Mouse (Mus musculus): ENCODE results near the gene Tsfm.
A peak's percentile ranks its signal among the peaks of the same experiment; 100 is the strongest.

Tsfm gene

GRCm38 (mm10) chr10:126987183-126988118, 43.2 kb downstream of the Tsfm start:
- DNase-seq (ENCODE audit: low spot score in 2 of 2): no peak

DNA sequence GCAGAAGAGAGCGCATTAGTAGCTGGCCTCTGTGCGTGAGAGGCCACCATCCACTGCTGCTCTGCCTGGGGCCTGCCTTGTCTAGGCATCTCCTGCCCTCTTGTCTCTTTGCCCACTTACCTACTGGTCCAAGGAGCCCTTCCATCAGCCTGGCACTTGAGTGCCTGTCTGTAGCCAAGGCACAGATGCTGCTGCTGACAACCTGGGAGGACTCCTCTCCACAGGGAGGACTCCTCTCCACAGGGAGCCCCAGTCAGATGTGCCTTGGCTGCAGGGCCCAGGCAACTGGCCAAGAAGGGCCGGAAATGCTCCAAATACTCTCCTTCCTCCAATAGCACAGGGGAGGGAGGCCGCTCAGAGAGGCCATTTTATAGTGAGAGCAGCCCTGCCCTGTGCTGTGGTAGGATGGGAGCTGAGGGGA, 44.1 kb downstream of the Tsfm start:
- no peak for DNase-seq (ENCODE audit: low spot score in 2 of 2)

DNA sequence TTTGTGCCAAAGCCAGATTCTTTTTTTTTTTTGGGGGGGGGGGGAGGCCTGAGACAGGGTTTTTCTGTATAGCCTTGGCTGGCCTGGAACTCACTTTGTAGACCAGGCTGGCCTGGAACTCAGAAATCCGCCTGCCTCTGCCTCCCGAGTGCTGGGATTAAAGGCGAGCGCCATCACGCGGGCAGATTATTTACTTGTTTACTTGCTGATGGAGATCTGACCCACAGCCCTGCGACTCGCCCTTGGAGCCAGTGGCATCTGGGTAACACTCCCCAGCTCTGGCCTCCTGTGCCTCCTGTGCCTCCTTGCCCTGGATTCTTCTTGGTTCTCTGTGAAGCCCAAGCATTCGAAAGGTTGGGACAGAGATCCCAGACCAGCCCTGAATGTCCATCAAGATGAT, 45.1 kb downstream of the Tsfm start:
- DNase-seq (ENCODE audit: low spot score in 2 of 2): no peak

DNA sequence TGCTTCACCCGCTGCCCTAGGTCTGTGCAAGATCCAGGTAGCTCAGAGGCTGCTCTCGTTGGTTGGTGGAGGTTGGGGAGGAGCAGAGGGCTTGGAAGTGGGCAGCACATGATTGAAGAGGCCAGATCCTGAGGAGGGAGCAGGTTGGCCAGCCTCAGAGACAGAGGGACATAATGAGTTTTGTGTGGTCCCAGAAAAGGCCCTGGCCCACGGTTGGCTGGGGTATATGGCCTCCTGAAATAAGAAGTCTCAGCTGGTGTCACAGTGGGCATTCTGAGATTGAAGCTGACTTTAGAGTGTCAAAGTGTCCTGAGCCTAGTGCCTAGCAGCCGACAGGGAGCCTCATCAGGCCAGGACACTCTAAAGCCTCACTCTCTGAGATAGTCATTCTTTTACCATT, 45.5 kb downstream of the Tsfm start:
- no peak for DNase-seq (ENCODE audit: low spot score in 2 of 2)

- DNase-seq (ENCODE audit: low spot score in 2 of 2): no peak
Observed at GRCm38 (mm10) chr10:126984189-126985004, 46.2 kb downstream of the Tsfm start.

DNA sequence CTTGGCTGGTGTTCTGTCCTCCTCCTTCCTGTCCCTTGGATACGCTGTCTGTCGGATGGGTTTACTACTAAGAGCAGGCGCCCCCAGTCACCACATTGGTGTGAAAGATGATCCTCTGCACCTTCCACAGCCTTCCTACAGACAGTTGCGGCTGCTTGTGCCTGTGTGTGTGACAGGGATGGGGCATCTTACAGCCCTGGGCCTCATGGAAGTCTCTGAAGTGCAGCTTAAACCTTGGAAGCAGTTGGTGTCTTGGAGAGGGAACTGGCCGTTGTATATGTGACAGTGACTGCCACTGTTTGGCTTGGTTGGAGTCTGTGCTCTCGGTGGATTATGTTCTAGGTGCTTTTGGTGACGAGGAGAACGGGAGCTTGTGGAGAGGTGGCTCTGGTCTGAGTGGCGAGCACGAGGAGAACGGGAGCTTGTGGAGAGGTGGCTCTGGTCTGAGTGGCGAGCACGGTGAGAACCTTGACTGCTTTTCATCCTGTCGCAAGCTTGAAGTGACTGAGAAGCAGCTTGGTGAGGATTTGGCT, 47.4 kb downstream of the Tsfm start:
- DNase-seq (ENCODE audit: low spot score in 2 of 2): no peak

- no peak for DNase-seq (ENCODE audit: low spot score in 2 of 2)
Observed at GRCm38 (mm10) chr10:126981746-126982145, 48.9 kb downstream of the Tsfm start.

GRCm38 (mm10) chr10:126980933-126981530, 49.6 kb downstream of the Tsfm start:
- DNase-seq (ENCODE audit: low spot score in 2 of 2): no peak

DNA sequence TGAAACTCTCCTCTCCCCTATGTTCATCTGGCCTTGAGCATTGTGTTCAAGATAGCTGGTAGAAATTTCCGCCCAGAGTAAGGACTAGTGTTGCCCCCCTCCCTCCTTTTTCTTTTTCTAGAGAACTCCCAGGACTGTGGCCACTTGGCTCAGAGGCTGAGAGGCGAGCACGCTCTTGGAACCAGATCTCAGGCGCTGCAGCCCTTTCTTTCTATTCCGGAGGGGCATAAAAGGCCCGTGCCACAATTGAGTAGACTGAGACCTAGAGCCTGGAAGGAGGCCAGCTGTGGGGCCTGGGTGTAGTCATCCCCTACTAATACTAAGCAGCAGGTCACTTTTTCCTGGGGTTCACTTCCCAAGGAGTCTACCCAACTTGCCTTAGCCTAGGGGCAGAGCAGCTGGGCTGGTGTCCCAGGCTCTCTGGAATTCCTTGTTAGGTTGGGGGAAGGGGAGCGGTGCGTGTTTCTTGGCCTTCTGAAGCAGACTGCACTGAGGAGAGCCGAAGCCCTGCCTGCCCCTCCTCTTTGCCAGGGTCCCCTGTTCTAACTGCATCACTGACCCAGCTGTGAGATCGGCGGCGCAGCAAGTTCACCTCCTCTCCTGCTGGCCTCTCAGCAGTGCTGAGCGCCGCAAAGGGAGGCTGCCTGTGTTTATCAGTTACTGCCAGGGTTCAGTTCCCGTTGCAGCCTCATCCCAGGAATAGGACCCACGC, 50.3 kb downstream of the Tsfm start:
- DNase-seq (ENCODE audit: low spot score in 2 of 2): no peak

DNA sequence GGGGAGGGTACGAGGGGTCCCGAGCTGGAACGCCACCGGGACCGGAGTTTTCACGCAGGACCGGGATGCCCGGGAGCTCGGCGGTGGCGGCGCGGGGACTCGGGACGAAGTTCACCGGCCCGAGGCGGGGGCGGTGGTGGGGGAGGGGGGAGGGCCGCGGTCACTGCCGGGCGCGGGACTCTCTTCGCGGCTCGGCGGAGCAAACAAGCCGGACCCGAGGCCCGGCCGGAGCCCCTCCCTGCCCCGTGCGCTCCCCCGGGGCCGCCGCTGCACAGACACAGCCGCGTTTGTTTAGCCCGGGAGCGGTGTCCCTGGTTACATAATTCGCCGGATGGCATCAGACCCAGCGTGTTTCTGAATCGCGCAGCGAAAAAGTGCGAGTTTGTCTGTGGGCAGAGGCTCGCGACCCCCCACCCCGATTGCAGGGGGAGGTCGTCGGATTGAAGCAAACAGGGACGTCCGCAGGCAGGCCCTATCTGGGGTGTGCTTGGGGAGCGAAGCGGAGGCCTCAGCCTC, 50.9 kb downstream of the Tsfm start:
- peak in 1 of 2 experiments; percentile 21 for DNase-seq (ENCODE audit: low spot score in 2 of 2)

GRCm38 (mm10) chr10:126979121-126979635, 51.5 kb downstream of the Tsfm start:
- DNase-seq (ENCODE audit: low spot score in 2 of 2): peak; percentile 43 to 49

DNA sequence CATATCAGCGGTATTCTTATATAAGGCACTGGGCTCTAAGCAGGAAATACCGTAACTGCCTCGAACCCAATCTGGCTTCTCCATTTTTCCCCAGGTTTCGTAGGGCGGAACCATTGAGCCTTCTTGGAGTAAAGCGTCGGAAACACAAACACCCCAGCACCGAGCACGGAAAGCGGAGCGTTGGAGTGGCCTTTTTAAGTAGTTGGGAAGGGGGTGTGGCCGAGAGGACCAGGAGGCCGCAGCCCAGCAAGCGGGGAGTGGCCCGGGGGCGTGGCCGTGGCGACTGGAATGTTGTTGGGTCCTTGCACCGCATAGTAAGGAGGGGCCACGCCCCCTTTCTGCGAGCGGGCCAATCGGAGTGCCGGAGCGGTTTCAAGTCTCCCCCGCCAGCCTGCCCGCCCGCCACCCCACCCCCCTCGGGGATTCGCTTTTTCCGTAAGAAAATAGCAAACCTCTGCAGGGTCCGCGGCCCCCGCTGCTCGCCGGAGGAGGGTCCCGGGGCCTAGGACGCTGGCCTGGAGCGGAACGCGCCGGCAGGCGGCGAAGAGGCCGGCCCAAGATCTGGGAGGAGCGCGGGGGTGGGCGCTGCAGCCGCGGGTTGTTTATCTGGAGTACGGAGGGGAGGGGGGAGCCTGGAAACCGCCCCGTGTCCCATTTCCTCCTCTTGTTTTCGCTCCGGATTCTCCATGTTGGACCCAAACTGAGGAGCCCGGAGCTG, 52.2 kb downstream of the Tsfm start, which contains the start of gene Ctdsp2:
Gene Ctdsp2, plus strand, starts transcription at position 441 of the 718 bp plus-strand sequence.
- peak; percentile 79 to 86 for DNase-seq (ENCODE audit: low spot score in 2 of 2)

DNA sequence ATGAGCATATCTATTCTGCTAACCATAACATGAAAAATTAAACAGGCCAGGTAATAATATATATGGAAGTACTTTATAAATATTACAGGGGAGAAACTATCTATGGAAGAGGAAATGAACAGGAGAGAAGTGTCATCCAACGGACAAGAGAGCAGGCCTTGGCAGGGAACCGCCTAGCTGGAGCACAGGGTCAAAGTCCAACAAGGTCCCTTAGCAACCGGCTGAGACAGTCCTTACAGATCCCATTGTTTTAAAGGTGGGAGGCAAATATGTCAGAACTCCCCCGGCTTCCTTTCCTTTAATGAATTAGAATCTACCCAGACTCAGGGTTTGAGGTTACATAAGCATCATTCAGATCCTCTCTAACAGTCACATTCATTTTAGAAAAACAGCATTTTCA, 53.6 kb downstream of the Tsfm start:
- no peak for DNase-seq (ENCODE audit: low spot score in 2 of 2)

DNA sequence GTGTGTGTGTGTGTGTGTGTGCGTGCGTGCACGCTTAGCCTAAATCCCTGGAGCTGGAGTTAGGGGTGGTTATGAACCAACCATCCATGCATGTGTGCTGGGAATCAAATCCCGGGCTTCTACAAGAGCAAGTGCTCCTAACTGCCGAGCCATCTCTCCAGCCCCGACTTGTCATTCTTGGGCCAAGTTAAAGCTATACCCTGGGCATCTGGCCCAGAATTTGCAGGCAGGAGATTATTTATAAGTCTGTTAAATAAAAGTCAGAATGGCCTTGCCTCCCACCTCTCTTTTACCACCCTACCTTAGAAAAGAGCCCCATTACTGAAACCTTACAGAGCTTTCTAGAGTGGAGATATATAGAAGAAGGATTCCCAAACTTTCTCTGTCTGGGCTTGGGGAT, 54.9 kb downstream of the Tsfm start:
- DNase-seq (ENCODE audit: low spot score in 2 of 2): no peak

DNA sequence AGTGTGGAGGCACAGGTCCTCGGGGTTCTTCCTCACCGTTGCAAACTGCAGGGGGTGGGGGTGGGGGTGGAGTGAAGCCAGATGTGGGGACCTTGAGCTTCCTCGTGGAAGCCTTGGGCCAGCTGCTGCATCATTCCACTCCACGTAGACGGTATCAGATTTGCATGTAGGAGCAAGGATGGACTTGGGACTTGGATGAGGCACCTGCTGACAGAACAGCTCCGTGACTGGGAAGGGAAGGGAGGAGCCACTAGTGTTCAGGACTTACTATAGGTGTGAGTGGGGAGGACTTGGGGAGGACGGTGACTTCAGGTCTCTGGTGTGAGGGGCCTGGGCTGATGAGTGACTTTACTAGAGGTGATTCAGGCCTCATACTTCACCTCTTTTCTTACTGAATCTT, 57.7 kb downstream of the Tsfm start:
- DNase-seq (ENCODE audit: low spot score in 2 of 2): no peak

DNA sequence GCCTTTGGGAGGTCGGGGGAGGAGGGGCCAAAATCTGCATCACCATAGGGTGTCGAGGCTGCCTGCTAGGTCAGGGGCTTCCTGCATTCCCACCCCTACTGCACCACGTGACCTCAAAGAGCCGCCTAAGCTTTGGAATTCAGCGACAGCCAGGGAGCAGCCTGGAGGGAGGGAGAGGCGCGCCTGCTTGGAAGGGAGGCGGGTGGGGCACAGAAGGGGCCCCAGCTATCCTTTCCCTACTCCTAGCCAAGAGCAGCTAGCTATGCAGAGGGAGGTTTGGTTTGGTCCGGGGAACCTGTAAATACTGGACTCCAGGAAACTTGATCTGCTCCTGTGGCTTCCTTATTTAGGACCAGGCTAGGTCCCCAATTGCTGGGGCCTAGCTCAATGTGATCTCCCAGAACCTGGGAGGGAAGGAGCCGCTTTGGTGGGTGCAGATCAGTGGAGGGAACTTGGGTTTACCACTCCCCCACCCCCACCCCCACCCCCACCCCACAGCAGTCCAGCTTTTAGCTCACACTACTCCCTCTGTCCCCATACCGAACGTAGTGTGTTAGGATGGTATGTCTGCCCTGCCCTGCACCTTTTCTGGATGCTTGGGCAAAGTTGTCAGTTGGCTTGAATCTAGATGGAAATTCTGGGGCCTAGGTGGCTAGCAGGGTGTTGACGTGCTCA, 58.5 kb downstream of the Tsfm start:
- DNase-seq (ENCODE audit: low spot score in 2 of 2): no peak

GRCm38 (mm10) chr10:126971363-126972050, 59.1 kb downstream of the Tsfm start:
- DNase-seq (ENCODE audit: low spot score in 2 of 2): no peak

DNA sequence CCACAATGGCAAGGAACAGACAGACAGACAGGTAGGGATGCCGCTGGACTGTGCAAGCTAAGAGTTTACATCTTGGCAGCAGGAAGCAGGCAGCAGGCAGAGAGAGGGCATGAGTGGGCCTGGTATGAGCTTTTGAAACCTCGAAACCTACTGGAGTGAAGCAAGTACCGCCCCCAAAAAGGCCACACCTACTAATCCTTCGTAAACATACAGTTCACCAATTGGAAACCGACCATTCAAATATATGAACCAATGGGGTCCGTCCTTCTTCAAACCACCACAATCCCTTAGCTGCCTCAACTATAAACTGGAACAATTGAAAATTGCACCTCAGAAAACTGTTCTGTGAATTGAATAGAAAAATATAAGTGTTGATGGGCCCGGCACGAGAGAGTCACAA, 66.8 kb downstream of the Tsfm start:
- no peak for DNase-seq (ENCODE audit: low spot score in 2 of 2)

DNA sequence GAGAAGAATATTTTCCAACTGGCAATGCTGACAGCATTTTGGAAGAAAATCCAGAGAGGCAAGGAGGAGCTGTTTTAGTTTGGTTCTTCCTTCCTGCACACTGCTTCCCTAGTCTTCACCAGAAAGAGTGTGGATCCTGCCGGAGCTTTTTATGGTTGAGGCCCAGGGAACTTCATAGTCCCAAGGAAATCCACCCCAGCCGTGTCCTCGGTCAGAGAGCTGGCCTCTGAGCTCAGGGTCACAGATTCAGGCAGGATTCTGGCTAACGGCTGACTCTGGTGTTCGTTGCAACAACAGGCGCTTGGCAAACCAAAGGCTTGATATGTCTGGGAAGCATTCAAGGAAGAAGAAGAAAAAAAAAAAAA, 67.7 kb downstream of the Tsfm start:
- no peak for DNase-seq (ENCODE audit: low spot score in 2 of 2)
